ENCODE assay signal across 22 mouse cellular contexts in genomic region chr7:101330841-101331173, GRCm38 (mm10). TPM values are rescaled to one million over a fixed set of nuclear protein-coding genes. Genes with fewer than 3 reads are reported as not detected.
DNase-seq lines count a peak whose midpoint lies in the region; ATAC-seq and TF ChIP-seq lines count a peak whose summit lies in the region.
"Had no signal": no experiment of that assay in that cellular context is flagged by ENCODE, and none has a peak within 500 bp of the region (broad histone marks: within the 10 kb centered on the region; RNA-seq: fewer than 3 reads in every experiment).

No protein-coding gene starts in this region.

- no peaks in the 10 kb centered on the region for H3K9me3 ChIP-seq in liver, embryonic 12.5 days (replicated peaks)
- no peaks in the 10 kb centered on the region for H3K9me3 ChIP-seq in midbrain, embryonic 10.5 days (replicated peaks)
- H3K9me3 ChIP-seq: hindbrain, embryonic 13.5 days; kidney, embryonic 15.5 days; limb, embryonic 12.5 days; liver, embryonic 15.5 days; midbrain, embryonic 12.5 days; neural tube, embryonic 15.5 days; stomach, embryonic 15.5 days had no signal

- peak overlapping the region; percentile 92 for H3K27ac ChIP-seq in liver, adult 2 months (replicated peaks; ENCODE audit: insufficient read depth, low read depth, low read length)
- no peak overlapping the region for H3K27ac ChIP-seq in liver, embryonic 12.5 days
- H3K27ac ChIP-seq in cerebellum, adult 2 months (ENCODE audit: insufficient read depth, low read length): peak overlapping the region; percentile 25
- no peak overlapping the region for H3K27ac ChIP-seq in midbrain, embryonic 10.5 days (replicated peaks)
- H3K27ac ChIP-seq: hindbrain, embryonic 13.5 days; kidney, embryonic 15.5 days; left cerebral cortex, adult 2 months; limb, embryonic 12.5 days; liver, embryonic 15.5 days; midbrain, embryonic 12.5 days; neural tube, embryonic 15.5 days; stomach, embryonic 15.5 days had no signal

- no peak for DNase-seq in liver, adult 2 months (ENCODE audit: extremely low read depth, low read depth, low spot score)
- peak; percentile 31 for DNase-seq in NIH3T3 (ENCODE audit: low read depth)
- DNase-seq in cerebellum, adult 2 months: peak; percentile 76 to 87
- DNase-seq in cerebellum, postnatal 36 days: peak; percentile 67
- no peak for DNase-seq in midbrain, embryonic 10.5 days (ENCODE audit: low spot score)
- no peak for DNase-seq in natural killer cell, adult 2 months (ENCODE audit: low spot score in 2 of 2)
- DNase-seq: heart, postnatal 10 days; kidney, postnatal 4 days; layer of hippocampus, adult 9-11 months had no signal

- no peaks in the 10 kb centered on the region for H3K27me3 ChIP-seq in liver, adult 2 months (ENCODE audit: control insufficient read depth, insufficient read depth, low read length)
- H3K27me3 ChIP-seq in liver, embryonic 12.5 days (replicated peaks): no peaks in the 10 kb centered on the region
- H3K27me3 ChIP-seq in cerebellum, adult 2 months (ENCODE audit: control insufficient read depth, insufficient read depth, low read length): no peaks in the 10 kb centered on the region
- no peaks in the 10 kb centered on the region for H3K27me3 ChIP-seq in midbrain, embryonic 10.5 days (ENCODE audit: low read depth, poor library complexity, severe bottlenecking)
- H3K27me3 ChIP-seq: hindbrain, embryonic 13.5 days; kidney, embryonic 15.5 days; limb, embryonic 12.5 days; liver, embryonic 15.5 days; midbrain, embryonic 12.5 days; neural tube, embryonic 15.5 days; stomach, embryonic 15.5 days had no signal

- no peak for TF ChIP-seq POLR2A in liver, adult 2 months (IDR thresholded peaks at IDR 0.05; ENCODE audit: extremely low read depth, insufficient read depth, low read length)
- no peak for TF ChIP-seq POLR2A in cerebellum, adult 2 months (IDR thresholded peaks at IDR 0.05; ENCODE audit: borderline replicate concordance, insufficient read depth, low read length)

- no peak overlapping the region for H3K4me2 ChIP-seq in liver, embryonic 12.5 days
- H3K4me2 ChIP-seq: heart, embryonic 11.5 days; hindbrain, embryonic 13.5 days; kidney, embryonic 15.5 days; limb, embryonic 12.5 days; liver, embryonic 15.5 days; midbrain, embryonic 12.5 days; neural tube, embryonic 15.5 days; stomach, embryonic 15.5 days had no signal

- 35% methylated on average over 4 of the region's 4 CpGs for WGBS in liver, adult 2 months
- 66% methylated on average over 4 of the region's 4 CpGs for WGBS in liver, embryonic 12.5 days (ENCODE audit: insufficient replicate concordance)
- 18% methylated on average over 4 of the region's 4 CpGs for WGBS in cerebellum, adult 2 months
- 88% methylated on average over 4 of the region's 4 CpGs for WGBS in midbrain, embryonic 10.5 days

- no peak overlapping the region for H3K4me3 ChIP-seq in liver, adult 2 months (ENCODE audit: insufficient read depth, low read depth, low read length)
- H3K4me3 ChIP-seq in liver, embryonic 12.5 days: no peak overlapping the region
- H3K4me3 ChIP-seq in cerebellum, adult 2 months (replicated peaks; ENCODE audit: insufficient read depth, low read depth, low read length): no peak overlapping the region
- no peak overlapping the region for H3K4me3 ChIP-seq in midbrain, embryonic 10.5 days
- H3K4me3 ChIP-seq: hindbrain, embryonic 13.5 days; kidney, embryonic 15.5 days; left cerebral cortex, adult 2 months; limb, embryonic 12.5 days; liver, embryonic 15.5 days; midbrain, embryonic 12.5 days; neural tube, embryonic 15.5 days; stomach, embryonic 15.5 days had no signal

- TF ChIP-seq CTCF in liver, adult 2 months (IDR thresholded peaks at IDR 0.05; ENCODE audit: low read depth, low read length): no peak
- no peak for TF ChIP-seq CTCF in cerebellum, adult 2 months (IDR thresholded peaks at IDR 0.05; ENCODE audit: borderline replicate concordance, insufficient read depth, low read depth, low read length)

- H3K4me1 ChIP-seq in liver, adult 2 months (ENCODE audit: control insufficient read depth, insufficient read depth, low read length): peaks cover 69% of the 10 kb centered on the region
- peaks cover 38% of the 10 kb centered on the region for H3K4me1 ChIP-seq in liver, embryonic 12.5 days
- H3K4me1 ChIP-seq in cerebellum, adult 2 months (ENCODE audit: control insufficient read depth, insufficient read depth, low read length): peaks cover 66% of the 10 kb centered on the region
- peaks cover 16% of the 10 kb centered on the region for H3K4me1 ChIP-seq in midbrain, embryonic 10.5 days

- peaks cover 35% of the 10 kb centered on the region; the same call in 1 of the 2 replicates for H3K79me2 ChIP-seq in liver, adult 2 months (ENCODE audit: control insufficient read depth, insufficient read depth, low read length)

- no peak for ATAC-seq in liver, embryonic 12.5 days
- no peak for ATAC-seq in erythroid progenitor cell, adult 5-6 weeks (replicated peaks; ENCODE audit: low FRiP score, poor library complexity, severe bottlenecking)
- ATAC-seq: activated CD4-positive, CD25-positive, alpha-beta regulatory T cell, adult 4 months; forebrain, embryonic 16.5 days had no signal

- H3K36me3 ChIP-seq in liver, adult 2 months (ENCODE audit: control insufficient read depth, insufficient read depth, low read length): peaks cover 31% of the 10 kb centered on the region
- H3K36me3 ChIP-seq in liver, embryonic 12.5 days: peaks cover 45% of the 10 kb centered on the region
- H3K36me3 ChIP-seq in midbrain, embryonic 10.5 days: no peaks in the 10 kb centered on the region
- H3K36me3 ChIP-seq: hindbrain, embryonic 13.5 days; midbrain, embryonic 12.5 days; neural tube, embryonic 15.5 days had no signal

- H3K9ac ChIP-seq in liver, adult 2 months (ENCODE audit: low read depth, low read length): peak overlapping the region; percentile 10; the same call in 1 of the 2 replicates
- no peak overlapping the region for H3K9ac ChIP-seq in liver, embryonic 12.5 days
- H3K9ac ChIP-seq: hindbrain, embryonic 13.5 days; kidney, embryonic 15.5 days; limb, embryonic 12.5 days; liver, embryonic 15.5 days; midbrain, embryonic 12.5 days; neural tube, embryonic 15.5 days; stomach, embryonic 15.5 days had no signal

RNA-seq across cellular contexts. Expression of gene Stard10, which starts 13.9 kb away (rescaled TPM):
- 779 and 846 TPM in 2 replicates for total RNA-seq in liver, adult 2 months (2014; rRNA removed)
- polyA plus RNA-seq in liver, adult 2 months (2012; rRNA removed): 1,131 and 1,407 TPM in 2 replicates
- 76.9 and 79.5 TPM in 2 replicates for polyA plus RNA-seq in liver, embryonic 12.5 days (2016; fragmentation: Nextera tagmentation; extraction: Ambion mirVana)
- polyA plus RNA-seq in cerebellum, adult 2 months (2012; rRNA removed): 119 and 123 TPM in 2 replicates
- 5.0 and 7.3 TPM in 2 replicates for polyA plus RNA-seq in midbrain, embryonic 10.5 days (2016; fragmentation: Nextera tagmentation; extraction: Ambion mirVana)
- total RNA-seq in erythroid progenitor cell, adult 5-6 weeks (2015; ENCODE audit: low replicate concordance): 73.9 and 101 TPM in 2 replicates
- total RNA-seq in erythroid progenitor cell, adult 5-6 weeks (2017; ENCODE audit: low replicate concordance): 37.4 and 52.9 TPM in 2 replicates

RNA-seq across cellular contexts. Expression of gene Arap1, which starts 17.1 kb away (rescaled TPM):
- total RNA-seq in liver, adult 2 months (2014; rRNA removed): 43.8 and 51.0 TPM in 2 replicates
- polyA plus RNA-seq in liver, adult 2 months (2012; rRNA removed): 88.2 and 89.2 TPM in 2 replicates
- polyA plus RNA-seq in liver, embryonic 12.5 days (2016; fragmentation: Nextera tagmentation; extraction: Ambion mirVana): 20.5 and 24.6 TPM in 2 replicates
- polyA plus RNA-seq in cerebellum, adult 2 months (2012; rRNA removed): 41.8 and 44.8 TPM in 2 replicates
- 13.6 and 16.3 TPM in 2 replicates for polyA plus RNA-seq in midbrain, embryonic 10.5 days (2016; fragmentation: Nextera tagmentation; extraction: Ambion mirVana)
- 15.1 and 20.1 TPM in 2 replicates for total RNA-seq in erythroid progenitor cell, adult 5-6 weeks (2015; ENCODE audit: low replicate concordance)
- 10.6 and 12.7 TPM in 2 replicates for total RNA-seq in erythroid progenitor cell, adult 5-6 weeks (2017; ENCODE audit: low replicate concordance)

RNA-seq across cellular contexts. Expression of gene Atg16l2, which starts 28.8 kb away (rescaled TPM):
- 8.7 and 9.1 TPM in 2 replicates for total RNA-seq in liver, adult 2 months (2014; rRNA removed)
- 8.2 and 13.8 TPM in 2 replicates for polyA plus RNA-seq in liver, adult 2 months (2012; rRNA removed)
- polyA plus RNA-seq in liver, embryonic 12.5 days (2016; fragmentation: Nextera tagmentation; extraction: Ambion mirVana): 4.7 and 5.7 TPM in 2 replicates
- polyA plus RNA-seq in cerebellum, adult 2 months (2012; rRNA removed): 60.5 and 62.6 TPM in 2 replicates
- polyA plus RNA-seq in midbrain, embryonic 10.5 days (2016; fragmentation: Nextera tagmentation; extraction: Ambion mirVana): 20.9 and 21.6 TPM in 2 replicates
- total RNA-seq in erythroid progenitor cell, adult 5-6 weeks (2015; ENCODE audit: low replicate concordance): 1.4 and 5.9 TPM in 2 replicates
- 0.64 and 8.4 TPM in 2 replicates for total RNA-seq in erythroid progenitor cell, adult 5-6 weeks (2017; ENCODE audit: low replicate concordance)

Comparison
In these comparisons a context has a peak if more than half of its experiments do, and no peak if none do; other contexts are left out.
1. H3K27ac ChIP-seq: peak in liver, adult 2 months (single experiment) and cerebellum, adult 2 months (single experiment); none in liver, embryonic 12.5 days (single experiment) and midbrain, embryonic 10.5 days (single experiment).
2. DNase-seq: peak in NIH3T3 (single experiment), cerebellum, adult 2 months (2 of 2) and cerebellum, postnatal 36 days (2 of 2); none in liver, adult 2 months (single experiment), midbrain, embryonic 10.5 days (single experiment) and natural killer cell, adult 2 months (0 of 2).